Mouse (Mus musculus) liver, embryonic 14.5 days (tissue): Measurements from ENCODE around the gene Eya2. TPM values are rescaled to one million over a fixed set of nuclear protein-coding genes. Genes with fewer than 3 reads are reported as not detected.

Experiments
- ATAC-seq: fragments of 200-750 bp; cut with Nextera tagmentation; 2 replicates; pipeline ENCODE4 v1.8.0; 2017; ENCODE audit warnings: moderate number of reproducible peaks, mild to moderate bottlenecking, moderate library complexity; ENCODE audit not compliant: insufficient read depth
- DNase-seq, 3 experiments: peaks; one replicate each; pipeline ENCODE4 v3.0.0-alpha.2; 2012 to 2013; ENCODE audit warnings: low read depth in 3 of 3, low spot score in 3 of 3
- H3K27ac ChIP-seq: fragments of 300-500 bp; sonication (generic); 2 replicates; pipeline ENCODE4 v1.5.1; 2014; ENCODE audit warnings: moderate library complexity, mild to moderate bottlenecking, control low read depth, inconsistent platforms
- H3K27me3 ChIP-seq: fragments of 300-500 bp; sonication (generic); 2 replicates; pipeline ENCODE4 v1.6.1; 2014; ENCODE audit warnings: mild to moderate bottlenecking, low read length, moderate library complexity; ENCODE audit not compliant: control insufficient read depth, insufficient read depth
- H3K36me3 ChIP-seq: fragments of 300-500 bp; sonication (generic); replicated peaks from 2 replicates; pipeline ENCODE4 v1.6.1; 2014; ENCODE audit warnings: low read depth; ENCODE audit not compliant: control insufficient read depth, insufficient read depth
- H3K4me1 ChIP-seq, 2 experiments: fragments of 200-500 bp in 1 of 2; fragments of 300-500 bp in 1 of 2; sonication (generic) in 1 of 2; replicated peaks; 2 replicates each; pipeline ENCODE4 v1.6.1; 2012 to 2014; ENCODE audit warnings: antibody characterized with exemption in 1 of 2, inconsistent platforms in 1 of 2, low read length in 1 of 2; ENCODE audit not compliant: control insufficient read depth in 2 of 2, insufficient read depth in 2 of 2
- H3K4me2 ChIP-seq: fragments of 300-500 bp; sonication (generic); 2 replicates; pipeline ENCODE4 v1.6.1; 2014; ENCODE audit warnings: low read depth, mild to moderate bottlenecking, control low read depth, moderate library complexity
- H3K4me3 ChIP-seq, 2 experiments: fragments of 200-500 bp in 1 of 2; fragments of 300-500 bp in 1 of 2; sonication (generic) in 1 of 2; 2 replicates each; pipeline ENCODE4 v1.5.1; 2012 to 2014; ENCODE audit warnings: low read depth in 2 of 2, low read length in 2 of 2, mild to moderate bottlenecking in 2 of 2, control low read depth in 1 of 2, inconsistent platforms in 1 of 2, moderate library complexity in 1 of 2; ENCODE audit not compliant: insufficient read depth in 1 of 2
- H3K9ac ChIP-seq: fragments of 300-500 bp; sonication (generic); replicated peaks from 2 replicates; pipeline ENCODE4 v1.6.1; 2014; ENCODE audit warnings: mild to moderate bottlenecking, control low read depth, moderate library complexity
- H3K9me3 ChIP-seq: fragments of 300-500 bp; sonication (generic); 2 replicates; pipeline ENCODE4 v1.6.1; 2016; ENCODE audit warnings: low read length, mixed read lengths; ENCODE audit not compliant: control insufficient read depth
- CTCF ChIP-seq: IDR thresholded peaks from 2 replicates; pipeline ENCODE4 v1.5.1; 2016; ENCODE audit warnings: antibody characterized with exemption, low read depth, control low read depth
- EP300 ChIP-seq: IDR thresholded peaks from 2 replicates; pipeline ENCODE4 v1.6.1; 2016; ENCODE audit warnings: antibody characterized with exemption, low read depth
- WGBS: fragments of 180-500 bp; shearing (Covaris S2); extraction: QIAGEN DNeasy Blood & Tissue Kit; methylation state at CpG from one replicate; pipeline ENCODE4 v1.1.7; 2014; ENCODE audit not compliant: insufficient replicate concordance; 5-methylcytosine and 5-hydroxymethylcytosine counted together
- polyA plus RNA-seq, 2 experiments: library from polyadenylated mRNA; depleted of rRNA in 1 of 2; stranded (reverse) in 1 of 2; unstranded in 1 of 2; fragments of >200 nt; fragmentation: Nextera tagmentation in 1 of 2; extraction: Ambion mirVana in 1 of 2; gene quantifications; 2 replicates each; pipeline versions ENCODE4 v1.2.1 to v1.2.3; 2012 to 2014

The Eya2 gene
- polyA plus RNA-seq, 2 experiments = 0.13 to 0.16 TPM

GRCm38 (mm10) chr2:165659552-165659951 lies 64.7 kb downstream of the Eya2 start:
- H3K4me2 ChIP-seq = no peak overlapping the region
- no peak overlapping the region for H3K27ac ChIP-seq
- 39% methylated on average over 5 of the region's 5 CpGs for WGBS
- no peak overlapping the region for H3K4me3 ChIP-seq
- ATAC-seq (no peak), DNase-seq (no peak)
- no peaks in the 10 kb centered on the region for H3K4me1 ChIP-seq
- H3K9me3 ChIP-seq = no peaks in the 10 kb centered on the region
- no peaks in the 10 kb centered on the region for H3K36me3 ChIP-seq
- H3K27me3 ChIP-seq = no peaks in the 10 kb centered on the region
- H3K9ac ChIP-seq = no peak overlapping the region
- TF ChIP-seq EP300 = no peak
- no peak for TF ChIP-seq CTCF

- Histone ChIP-seq H3K9me3 (no peaks in the 10 kb centered on the region), H3K9ac (no peak overlapping the region), H3K36me3 (no peaks in the 10 kb centered on the region), H3K4me3 (no peak overlapping the region), H3K4me2 (no peak overlapping the region), H3K4me1 (peaks cover 0 to 2% of the 10 kb centered on the region in 2 experiments; a peak in 1 of 4 replicates), H3K27me3 (no peaks in the 10 kb centered on the region), H3K27ac (no peak overlapping the region)
- ATAC-seq (no peak), DNase-seq (no peak)
- no peak for TF ChIP-seq CTCF
- TF ChIP-seq EP300 = no peak
- 66% methylated on average over 7 of the region's 7 CpGs for WGBS
Observed at GRCm38 (mm10) chr2:165663266-165663665, 68.4 kb downstream of the Eya2 start.

GRCm38 (mm10) chr2:165664648-165665047 lies 69.8 kb downstream of the Eya2 start:
- Histone ChIP-seq H3K36me3 (no peaks in the 10 kb centered on the region), H3K4me3 (no peak overlapping the region), H3K9me3 (no peaks in the 10 kb centered on the region), H3K4me2 (no peak overlapping the region), H3K27ac (no peak overlapping the region), H3K4me1 (peaks cover 0 to 2% of the 10 kb centered on the region in 2 experiments; a peak in 1 of 4 replicates), H3K9ac (no peak overlapping the region), H3K27me3 (no peaks in the 10 kb centered on the region)
- WGBS = 82% methylated on average over 7 of the region's 7 CpGs
- TF ChIP-seq EP300 (no peak), CTCF (no peak)
- ATAC-seq (no peak), DNase-seq (no peak)

- H3K36me3 ChIP-seq = no peaks in the 10 kb centered on the region
- peaks cover 0 to 2% of the 10 kb centered on the region in 2 experiments; a peak in 1 of 4 replicates for H3K4me1 ChIP-seq
- no peak for DNase-seq
- TF ChIP-seq CTCF = no peak
- no peak for TF ChIP-seq EP300
- H3K27me3 ChIP-seq = no peaks in the 10 kb centered on the region
- no peak overlapping the region for H3K9ac ChIP-seq
- no peak overlapping the region for H3K27ac ChIP-seq
- 52% methylated on average over 5 of the region's 5 CpGs for WGBS
- no peaks in the 10 kb centered on the region for H3K9me3 ChIP-seq
- no peak overlapping the region for H3K4me2 ChIP-seq
- no peak for ATAC-seq
- H3K4me3 ChIP-seq = no peak overlapping the region
Observed at GRCm38 (mm10) chr2:165665176-165665575, 70.3 kb downstream of the Eya2 start.

GRCm38 (mm10) chr2:165667096-165667495 lies 72.3 kb downstream of the Eya2 start:
- no peak for ATAC-seq
- no peak for TF ChIP-seq EP300
- no peak for TF ChIP-seq CTCF
- H3K4me1 ChIP-seq = peaks cover 0 to 2% of the 10 kb centered on the region in 2 experiments; a peak in 1 of 4 replicates
- H3K9ac ChIP-seq = no peak overlapping the region
- no peaks in the 10 kb centered on the region for H3K36me3 ChIP-seq
- H3K9me3 ChIP-seq = no peaks in the 10 kb centered on the region
- no peaks in the 10 kb centered on the region for H3K27me3 ChIP-seq
- H3K4me2 ChIP-seq = no peak overlapping the region
- DNase-seq = peak in 2 of 3 experiments; percentile 24 to 31
- H3K27ac ChIP-seq = no peak overlapping the region
- H3K4me3 ChIP-seq = no peak overlapping the region
- WGBS = 74% methylated on average over 2 of the region's 2 CpGs
